Mouse (Mus musculus) midbrain, embryonic 16.5 days (tissue): ENCODE measurements at regions not wholly inside any gene's neighbourhood (a gene's known extent, or its start where the extent isn't known, plus 50 kb on each side); places are given as distances from the start of the nearest gene placed in this dataset.
A peak's percentile ranks its signal among the peaks of the same experiment; 100 is the strongest.
"Not testable (repeated sequence)": the region's sequence is repeated elsewhere in the genome, so short reads cannot be mapped to it uniquely, and the experiment has no call there.

Experiments used
- ATAC-seq: fragments of 200-750 bp; cut with Nextera tagmentation; 2 replicates; pipeline ENCODE4 v1.8.0; 2017; ENCODE audit warnings: moderate TSS enrichment
- H3K27ac ChIP-seq: fragments of 300-500 bp; sonication (generic); 2 replicates; pipeline ENCODE4 v1.5.1; 2014; ENCODE audit warnings: mild to moderate bottlenecking, low read length, mixed read lengths
- H3K27me3 ChIP-seq: fragments of 300-500 bp; sonication (generic); 2 replicates; pipeline ENCODE4 v1.6.1; 2014; ENCODE audit warnings: low read depth, low read length, mixed read lengths; ENCODE audit not compliant: control insufficient read depth, insufficient read depth
- H3K36me3 ChIP-seq: fragments of 300-500 bp; sonication (generic); 2 replicates; pipeline ENCODE4 v1.6.1; 2014; ENCODE audit warnings: mild to moderate bottlenecking, low read length, moderate library complexity, mixed read lengths; ENCODE audit not compliant: control insufficient read depth, insufficient read depth
- H3K4me1 ChIP-seq: fragments of 300-500 bp; sonication (generic); 2 replicates; pipeline ENCODE4 v1.6.1; 2014; ENCODE audit warnings: mild to moderate bottlenecking, low read length, mixed read lengths; ENCODE audit not compliant: control insufficient read depth, insufficient read depth
- H3K4me2 ChIP-seq: fragments of 300-500 bp; sonication (generic); 2 replicates; pipeline ENCODE4 v1.6.1; 2014; ENCODE audit warnings: mild to moderate bottlenecking, low read length, mixed read lengths
- H3K4me3 ChIP-seq: fragments of 300-500 bp; sonication (generic); 2 replicates; pipeline ENCODE4 v1.5.1; 2014; ENCODE audit warnings: low read depth, mild to moderate bottlenecking, low read length, moderate library complexity, mixed read lengths
- H3K9ac ChIP-seq: fragments of 300-500 bp; sonication (generic); 2 replicates; pipeline ENCODE4 v1.6.1; 2014; ENCODE audit warnings: low read depth, low read length, mixed read lengths
- H3K9me3 ChIP-seq: fragments of 300-500 bp; sonication (generic); replicated peaks from 2 replicates; pipeline ENCODE4 v1.6.1; 2014; ENCODE audit warnings: mild to moderate bottlenecking, low read length, mixed read lengths; ENCODE audit not compliant: control insufficient read depth, poor library complexity, severe bottlenecking
- WGBS: fragments of 180-500 bp; shearing (Covaris S2); extraction: QIAGEN DNeasy Blood & Tissue Kit; methylation state at CpG from one replicate; pipeline ENCODE4 v1.1.7; 2014; 5-methylcytosine and 5-hydroxymethylcytosine counted together

- Histone ChIP-seq H3K4me1 (no peaks in the 10 kb centered on the region), H3K9me3 (no peaks in the 10 kb centered on the region), H3K4me2 (no peak overlapping the region), H3K36me3 (no peaks in the 10 kb centered on the region), H3K27ac (no peak overlapping the region), H3K27me3 (no peaks in the 10 kb centered on the region), H3K4me3 (no peak overlapping the region), H3K9ac (no peak overlapping the region)
- 65% methylated on average over 1 of the region's 1 CpGs for WGBS
- no peak for ATAC-seq
Measured at GRCm38 (mm10) chr1:17450715-17451114, 695.0 kb downstream of the Crisp4 start.

GRCm38 (mm10) chr1:17450295-17450694 is 695.4 kb downstream of the Crisp4 start:
- H3K9me3 ChIP-seq = no peaks in the 10 kb centered on the region
- no peaks in the 10 kb centered on the region for H3K36me3 ChIP-seq
- H3K27me3 ChIP-seq = no peaks in the 10 kb centered on the region
- H3K4me3 ChIP-seq = no peak overlapping the region
- ATAC-seq = no peak
- no peak overlapping the region for H3K9ac ChIP-seq
- no peak overlapping the region for H3K4me2 ChIP-seq
- no peaks in the 10 kb centered on the region for H3K4me1 ChIP-seq
- H3K27ac ChIP-seq = no peak overlapping the region

- H3K36me3 ChIP-seq = no peaks in the 10 kb centered on the region
- ATAC-seq = no peak
- no peak overlapping the region for H3K4me2 ChIP-seq
- H3K4me3 ChIP-seq = no peak overlapping the region
- H3K9me3 ChIP-seq = no peaks in the 10 kb centered on the region
- no peak overlapping the region for H3K27ac ChIP-seq
- WGBS = 89% methylated on average over 1 of the region's 1 CpGs
- H3K9ac ChIP-seq = no peak overlapping the region
- H3K27me3 ChIP-seq = no peaks in the 10 kb centered on the region
- H3K4me1 ChIP-seq = no peaks in the 10 kb centered on the region
Measured at GRCm38 (mm10) chr1:17449291-17449690, 696.4 kb downstream of the Crisp4 start.

- not testable (repeated sequence) for ATAC-seq, H3K4me2 ChIP-seq, H3K9me3 ChIP-seq, H3K4me1 ChIP-seq, H3K4me3 ChIP-seq, H3K27ac ChIP-seq, H3K9ac ChIP-seq, H3K27me3 ChIP-seq, H3K36me3 ChIP-seq
- 82% methylated on average over 5 of the region's 5 CpGs for WGBS
Measured at GRCm38 (mm10) chr1:17434064-17434463, 711.6 kb downstream of the Crisp4 start.

GRCm38 (mm10) chr1:17415958-17416357 is 729.7 kb downstream of the Crisp4 start:
- Histone ChIP-seq H3K4me1 (no peaks in the 10 kb centered on the region), H3K9me3 (no peaks in the 10 kb centered on the region), H3K36me3 (no peaks in the 10 kb centered on the region), H3K4me3 (no peak overlapping the region), H3K9ac (no peak overlapping the region), H3K27me3 (no peaks in the 10 kb centered on the region), H3K4me2 (no peak overlapping the region), H3K27ac (no peak overlapping the region)
- peak; percentile 85 for ATAC-seq
- 8% methylated on average over 3 of the region's 3 CpGs for whole genome bisulfite sequencing

GRCm38 (mm10) chr1:17394893-17395292 is 750.8 kb downstream of the Crisp4 start:
- Histone ChIP-seq H3K4me2 (no peak overlapping the region), H3K9me3 (no peaks in the 10 kb centered on the region), H3K36me3 (no peaks in the 10 kb centered on the region), H3K27me3 (no peaks in the 10 kb centered on the region), H3K27ac (no peak overlapping the region), H3K9ac (no peak overlapping the region), H3K4me1 (no peaks in the 10 kb centered on the region), H3K4me3 (no peak overlapping the region)
- 87% methylated on average over 9 of the region's 9 CpGs for WGBS
- ATAC-seq = no peak

- Histone ChIP-seq H3K36me3 (no peaks in the 10 kb centered on the region), H3K4me2 (no peak overlapping the region), H3K27ac (no peak overlapping the region), H3K4me1 (no peaks in the 10 kb centered on the region), H3K9ac (no peak overlapping the region), H3K27me3 (no peaks in the 10 kb centered on the region), H3K4me3 (no peak overlapping the region), H3K9me3 (no peaks in the 10 kb centered on the region)
- no peak for ATAC-seq
- WGBS = 89% methylated on average over 2 of the region's 2 CpGs
Measured at GRCm38 (mm10) chr1:17392114-17392819, 753.4 kb downstream of the Crisp4 start.

GRCm38 (mm10) chr1:17377562-17377961 is 768.1 kb downstream of the Crisp4 start:
- no peak overlapping the region for H3K27ac ChIP-seq
- no peaks in the 10 kb centered on the region for H3K36me3 ChIP-seq
- H3K9ac ChIP-seq = no peak overlapping the region
- WGBS = 77% methylated on average over 2 of the region's 2 CpGs
- no peak for ATAC-seq
- H3K9me3 ChIP-seq = no peaks in the 10 kb centered on the region
- H3K4me3 ChIP-seq = no peak overlapping the region
- no peak overlapping the region for H3K4me2 ChIP-seq
- H3K27me3 ChIP-seq = no peaks in the 10 kb centered on the region
- H3K4me1 ChIP-seq = no peaks in the 10 kb centered on the region

- 89% methylated on average over 1 of the region's 1 CpGs for WGBS
Measured at GRCm38 (mm10) chr1:17348271-17348670, 797.4 kb downstream of the Crisp4 start.

More at GRCm38 (mm10) chr1:17348271-17348670, 797.4 kb downstream of the Crisp4 start:
- Histone ChIP-seq H3K9me3 (no peaks in the 10 kb centered on the region), H3K4me3 (no peak overlapping the region), H3K27me3 (no peaks in the 10 kb centered on the region), H3K27ac (no peak overlapping the region), H3K4me2 (no peak overlapping the region), H3K36me3 (no peaks in the 10 kb centered on the region), H3K4me1 (no peaks in the 10 kb centered on the region), H3K9ac (no peak overlapping the region)
- ATAC-seq = no peak
